Mouse (Mus musculus) urinary bladder, adult 18-20 months (tissue): Measurements from ENCODE around the gene Prdm15.

Experiments used
- DNase-seq, 2 experiments: peaks; one replicate each; pipeline ENCODE4 v3.0.0; 2022; ENCODE audit warnings: low spot score in 2 of 2, mixed read lengths in 2 of 2

Gene Prdm15

GRCm38 (mm10) chr16:97851741-97852319, at the start of gene Prdm15:
TSS of gene Prdm15 (minus strand) at chr16:97851850.
- DNase-seq = peak in 1 of 2 experiments; percentile 80

DNA sequence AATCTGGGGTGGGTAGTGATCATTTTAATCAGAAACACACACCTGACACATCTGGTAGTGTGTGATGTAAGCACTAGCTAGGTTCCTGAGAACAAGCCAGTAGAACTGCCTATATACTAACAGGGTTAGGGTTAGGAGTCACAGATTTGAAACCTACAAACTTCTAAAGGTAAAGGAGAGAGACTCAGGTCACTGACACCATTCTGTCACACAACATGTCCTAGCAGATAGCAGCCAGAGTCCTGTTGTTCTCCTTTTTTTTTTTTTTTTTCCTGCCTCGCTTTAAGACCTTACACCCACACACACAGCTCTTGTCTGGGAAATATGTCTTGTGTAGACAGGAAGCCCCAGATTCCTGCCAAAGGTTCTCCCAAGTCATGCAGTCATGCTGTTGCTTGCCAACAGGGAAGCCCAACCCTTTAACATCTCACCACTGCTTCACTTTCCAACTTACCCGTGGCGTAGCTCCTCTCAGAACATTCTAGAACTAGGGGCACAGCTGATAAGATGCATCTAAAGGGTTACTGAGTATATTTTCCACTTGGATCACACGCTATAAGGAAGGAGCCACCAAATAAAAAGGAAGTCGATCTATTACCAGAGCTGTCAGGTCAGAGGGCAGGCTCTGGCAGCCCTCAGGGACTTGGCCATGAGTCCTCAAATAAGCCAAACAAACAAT, 45.8 kb upstream of the Prdm15 start:
- DNase-seq = peak; percentile 18 to 74

DNA sequence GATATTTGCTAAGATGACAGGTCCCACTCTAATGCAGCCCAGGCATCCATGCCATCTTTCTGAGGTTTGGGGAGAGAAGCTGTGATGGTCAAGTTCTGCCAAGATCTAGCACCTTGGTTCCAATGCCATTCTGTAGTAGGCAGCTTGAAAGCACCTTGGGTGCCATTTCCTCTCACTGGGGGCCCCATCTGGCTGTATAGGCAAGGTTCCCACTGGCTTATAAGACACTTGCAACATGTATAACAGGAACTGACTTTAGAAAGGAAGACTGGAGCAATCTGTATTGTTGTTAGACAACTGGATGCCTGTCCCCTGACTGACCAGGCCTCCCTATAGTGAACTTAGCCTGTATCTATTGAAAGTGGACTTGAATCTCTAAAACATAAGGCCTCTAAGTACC, 36.1 kb upstream of the Prdm15 start:
- no peak for DNase-seq

DNA sequence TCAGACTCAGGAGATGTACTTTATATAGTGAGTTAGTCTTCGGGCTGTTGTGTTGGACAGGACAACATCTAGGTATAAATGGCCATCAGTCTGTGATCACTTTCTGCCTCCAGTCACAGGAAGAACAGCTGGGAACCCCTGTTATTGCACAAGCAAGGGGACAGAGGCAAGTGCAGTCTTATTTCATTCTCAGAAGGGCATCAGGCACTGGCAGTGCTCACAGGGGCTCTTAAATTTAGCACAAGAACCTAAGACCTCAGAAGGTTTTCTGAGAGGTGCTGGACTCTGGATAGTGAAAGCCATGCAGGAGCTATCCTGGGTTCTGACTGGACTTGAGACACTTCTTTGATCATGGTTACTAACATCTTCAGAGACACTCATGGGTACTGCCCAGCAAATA, 32.0 kb upstream of the Prdm15 start:
- DNase-seq = no peak

DNA sequence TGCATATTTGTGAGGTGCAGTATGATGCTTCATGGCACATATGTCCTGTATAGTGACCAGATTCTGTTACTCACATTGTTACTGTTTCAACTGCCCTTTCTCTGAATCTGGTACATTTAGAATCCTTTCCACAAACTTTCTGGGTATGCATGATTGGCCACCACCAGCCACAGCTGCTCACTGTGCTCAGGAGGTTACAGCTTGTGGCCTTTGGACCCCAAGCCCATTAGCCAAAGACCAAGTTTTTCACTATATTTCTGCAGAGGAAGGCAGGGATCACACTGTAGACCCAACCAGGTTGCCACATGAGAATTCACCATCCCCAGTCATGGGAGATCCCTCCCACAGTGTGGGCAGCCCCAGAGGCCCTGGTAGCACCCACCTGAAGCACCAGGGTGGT, 31.2 kb upstream of the Prdm15 start:
- no peak for DNase-seq

- no peak for DNase-seq
Measured at GRCm38 (mm10) chr16:97879134-97879533, 27.5 kb upstream of the Prdm15 start.

GRCm38 (mm10) chr16:97877502-97877901, 25.9 kb upstream of the Prdm15 start:
- no peak for DNase-seq

- DNase-seq = no peak
Measured at GRCm38 (mm10) chr16:97875101-97875500, 23.5 kb upstream of the Prdm15 start.

- DNase-seq = no peak
Measured at GRCm38 (mm10) chr16:97874376-97874775, 22.7 kb upstream of the Prdm15 start.

- DNase-seq = peak; percentile 40 to 59
Measured at GRCm38 (mm10) chr16:97872657-97873056, 21.0 kb upstream of the Prdm15 start.

DNA sequence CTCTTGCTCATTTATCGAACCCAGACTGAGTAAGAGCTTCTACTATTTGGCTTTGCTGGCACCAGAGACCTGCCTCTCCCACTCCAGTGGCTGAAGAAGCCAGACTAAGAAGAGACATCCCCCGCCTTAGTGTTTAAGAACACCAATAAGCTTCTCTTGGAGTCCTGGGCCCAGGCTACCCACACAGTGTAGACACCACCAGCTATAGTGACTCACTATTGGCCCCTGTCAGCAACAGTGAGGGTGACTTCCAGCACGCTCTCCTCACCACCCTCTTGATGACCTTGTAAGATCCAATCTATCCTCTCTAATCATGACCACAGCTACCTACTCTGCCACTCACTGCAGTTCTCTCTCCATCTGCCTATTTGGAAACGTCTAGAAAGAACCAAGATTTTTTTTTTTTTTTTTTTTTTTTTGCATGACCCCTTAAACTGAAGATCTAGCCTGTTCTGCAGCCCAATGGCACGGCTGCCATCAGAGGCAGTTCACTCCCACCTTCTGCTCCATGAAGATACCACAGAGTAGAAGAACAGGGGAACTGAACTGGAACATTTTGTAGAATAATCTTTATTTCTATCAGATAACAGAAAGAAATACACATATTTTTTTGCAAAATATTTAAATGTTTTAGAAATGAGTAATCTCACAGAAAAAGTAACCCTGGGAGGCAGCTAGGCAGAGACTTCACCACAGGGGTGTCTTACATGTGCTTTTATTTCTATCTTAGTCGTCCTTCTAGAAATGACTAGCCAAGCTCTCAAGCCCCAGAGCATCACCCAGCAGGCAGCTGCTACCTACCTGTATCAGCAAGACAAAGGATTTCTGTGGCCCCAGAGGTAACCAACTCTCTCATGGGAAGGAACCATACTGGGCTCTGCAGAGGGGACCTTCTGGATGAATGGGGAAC, 17.8 kb upstream of the Prdm15 start:
- DNase-seq = no peak

GRCm38 (mm10) chr16:97863932-97864467, 12.3 kb upstream of the Prdm15 start:
- DNase-seq = no peak

DNA sequence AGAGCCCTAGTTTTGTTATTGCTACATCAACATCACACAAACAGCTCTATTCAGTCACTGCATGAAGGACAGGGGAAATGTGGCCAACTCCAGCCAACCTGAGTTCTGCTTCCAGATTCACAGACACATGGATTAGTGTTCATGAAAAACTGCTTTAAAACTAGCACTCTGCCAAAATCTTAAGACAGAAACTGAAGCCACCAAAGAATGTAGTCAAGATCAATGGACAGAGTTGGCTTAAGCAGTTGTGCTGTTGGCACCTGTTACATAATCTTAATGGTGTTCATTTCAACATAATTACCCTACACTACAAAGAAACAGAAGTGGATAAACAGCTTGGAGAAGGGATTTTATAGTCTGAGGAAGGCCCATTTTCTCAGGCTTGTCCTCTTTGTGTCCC, 4.4 kb upstream of the Prdm15 start:
- no peak for DNase-seq

- DNase-seq = peak; percentile 80 to 93
Measured at GRCm38 (mm10) chr16:97851061-97851740, 449 bp downstream of the Prdm15 start.

DNA sequence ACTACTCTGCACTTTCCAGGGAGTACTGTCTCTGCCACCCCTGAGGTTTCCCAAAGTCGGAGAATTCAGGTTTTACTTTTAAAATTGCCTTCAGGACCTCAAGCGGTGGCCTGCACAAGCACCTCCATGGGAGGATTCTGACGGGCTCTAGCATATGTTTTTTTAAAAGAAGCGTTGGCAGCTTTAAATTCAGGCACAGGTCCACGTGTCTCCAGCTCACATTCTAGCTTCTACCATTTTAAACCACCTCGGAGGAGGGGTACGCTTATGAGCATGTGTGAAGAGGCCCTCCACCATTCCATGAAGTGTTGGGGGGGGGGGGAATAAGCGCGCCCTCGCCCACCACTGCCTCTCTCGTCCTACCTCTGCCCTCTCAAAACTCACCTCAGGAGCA, 986 bp downstream of the Prdm15 start:
- no peak for DNase-seq

DNA sequence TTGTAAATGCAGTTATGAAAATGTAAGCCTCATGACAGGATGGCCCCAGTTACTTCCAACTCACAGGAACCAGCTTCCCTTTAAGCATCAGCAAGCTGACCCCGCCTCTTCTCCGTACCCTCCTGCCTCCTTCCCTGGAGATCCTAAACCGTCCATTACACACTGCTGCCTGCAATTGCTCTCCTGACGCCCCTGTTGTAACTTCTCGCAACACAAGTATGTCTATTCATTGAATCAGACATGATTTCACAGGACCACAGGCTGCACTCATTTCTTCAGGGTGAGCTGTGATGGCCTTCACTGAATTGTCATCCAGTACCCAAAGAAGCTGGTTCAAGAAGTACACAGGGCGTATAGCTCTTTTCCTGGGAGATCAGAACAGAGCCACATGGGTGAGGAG, 2.8 kb downstream of the Prdm15 start:
- no peak for DNase-seq

DNA sequence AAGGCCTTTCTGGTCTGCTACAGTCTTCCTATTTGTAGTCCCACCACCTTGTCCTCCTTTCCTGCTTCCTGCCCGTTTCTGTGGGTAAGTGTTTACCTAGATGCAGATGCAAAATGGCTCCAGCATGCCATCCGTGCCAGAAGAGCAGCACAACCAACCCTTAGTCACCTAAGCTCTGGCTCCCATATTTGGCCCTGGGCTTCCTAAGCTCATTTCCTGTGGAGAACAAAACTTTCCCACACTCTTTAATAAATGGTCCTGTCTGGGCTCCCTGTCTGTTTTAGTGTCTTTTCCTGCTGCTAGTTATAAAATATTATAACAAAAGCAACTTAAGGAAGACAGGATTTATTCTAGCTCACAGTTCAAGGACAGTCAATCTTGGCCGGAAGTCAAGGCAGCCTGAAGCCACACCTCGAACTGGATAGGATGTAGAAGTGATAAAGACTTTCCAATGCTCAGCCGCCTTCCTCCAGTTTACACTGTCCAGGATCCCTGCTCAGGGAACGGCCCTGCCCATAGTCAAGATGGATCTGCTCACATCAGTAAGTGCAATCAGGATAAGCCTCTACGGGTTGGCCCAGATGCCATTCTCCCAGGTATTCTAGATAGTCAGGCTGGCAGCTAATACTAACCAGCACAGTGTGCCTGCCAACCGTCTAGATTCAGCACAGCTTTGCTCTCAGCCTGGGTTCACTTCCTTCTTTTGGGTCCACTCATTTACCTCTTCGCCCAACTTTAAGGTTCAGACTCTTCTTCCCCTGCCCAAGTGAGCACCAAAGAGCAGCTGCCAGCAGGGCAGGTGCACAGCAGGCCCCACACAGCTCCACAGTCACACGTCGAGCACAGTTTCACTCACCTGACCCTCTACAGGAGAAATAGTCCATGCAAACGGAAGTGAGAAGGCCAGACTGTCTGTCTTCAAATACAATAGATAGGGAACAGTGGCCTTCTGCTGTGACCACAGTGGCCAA, 6.4 kb downstream of the Prdm15 start:
- DNase-seq = no peak

- no peak for DNase-seq
Measured at GRCm38 (mm10) chr16:97832154-97832553, 19.5 kb downstream of the Prdm15 start.

DNA sequence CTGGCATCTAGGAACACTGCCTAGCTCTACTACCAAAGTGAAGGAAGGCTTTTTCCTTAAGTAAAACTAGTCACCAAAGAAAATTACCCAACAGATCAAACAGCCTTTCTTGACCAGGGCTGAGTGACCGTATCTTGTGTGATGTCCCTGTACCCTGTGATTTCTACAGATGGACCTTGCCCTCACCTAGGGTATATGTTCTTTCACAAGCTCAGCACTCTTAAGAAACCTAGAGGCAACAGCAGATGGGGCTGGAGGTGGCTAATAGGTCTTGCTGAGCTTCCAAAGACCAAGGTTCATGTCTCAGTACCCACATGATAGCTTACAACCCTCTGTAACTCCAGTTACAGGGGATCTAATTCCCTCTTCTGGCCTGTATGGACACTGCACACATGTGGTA, 23.4 kb downstream of the Prdm15 start:
- no peak for DNase-seq

DNA sequence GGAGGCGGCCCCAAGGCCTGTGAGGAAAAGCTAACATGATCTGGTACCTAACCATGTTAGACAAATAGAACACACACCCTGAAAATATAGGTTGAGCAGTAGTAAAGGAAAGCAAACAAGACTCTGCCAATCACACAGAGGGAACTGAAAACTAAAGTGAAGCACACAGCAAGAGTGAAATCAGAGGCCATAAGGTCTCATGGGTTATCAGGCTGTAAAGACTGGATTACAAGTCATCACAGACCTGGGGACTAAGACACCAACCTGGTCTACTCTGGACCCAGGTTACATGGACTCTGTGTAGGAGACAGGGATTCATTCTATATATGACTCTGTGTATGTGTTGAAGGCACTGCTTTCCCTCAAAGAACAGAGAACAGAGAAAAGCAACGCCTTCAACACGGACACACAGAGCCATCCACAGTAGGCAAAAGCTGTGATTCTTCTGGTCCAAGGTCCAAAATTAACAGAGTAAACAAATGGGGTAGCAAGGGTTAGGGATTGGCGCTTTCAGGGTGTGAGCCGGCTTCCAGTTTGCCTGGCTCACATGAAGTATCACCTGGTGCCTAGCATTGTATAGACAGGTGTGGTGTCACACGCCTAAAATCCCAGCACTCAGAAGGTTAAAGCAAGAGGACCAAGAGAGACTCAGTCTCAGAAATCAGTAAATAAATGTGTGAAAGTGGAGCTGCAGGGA, 28.2 kb downstream of the Prdm15 start:
- DNase-seq = no peak
